Mouse (Mus musculus) left cerebral cortex, adult 2 months (tissue): ENCODE measurements around the gene Smim22. TPM values are rescaled to one million over a fixed set of nuclear protein-coding genes. Genes with fewer than 3 reads are reported as not detected.

Experiments
- DNase-seq, 2 experiments: peaks; one replicate each; pipeline ENCODE4 v3.0.0; 2021 to 2022; ENCODE audit warnings: low spot score in 2 of 2, mixed read lengths in 1 of 2; ENCODE audit errors: extremely low spot score in 1 of 2
- H3K27ac ChIP-seq: fragments of 200-600 bp; 2 replicates; pipeline ENCODE4 v1.8.1; 2022
- H3K4me3 ChIP-seq: fragments of 200-600 bp; 2 replicates; pipeline ENCODE4 v1.8.1; 2022
- CTCF ChIP-seq: fragments of 200-600 bp; IDR thresholded peaks from 2 replicates; pipeline ENCODE4 v1.8.1; 2022; ENCODE audit warnings: antibody characterized with exemption, mild to moderate bottlenecking, moderate library complexity
- intact Hi-C: fragments of 180-260 bp; cut with DNase I; formaldehyde crosslinking; loops from one replicate; pipeline ENCODE4 v1.15.1; 2025
- total RNA-seq, 2 experiments: library from RNA; stranded (reverse); gene quantifications; 2 replicates each; pipeline ENCODE4 v1.2.3; 2021

Gene Smim22
- total RNA-seq, 2 experiments from 2014 or later: not detected

DNA sequence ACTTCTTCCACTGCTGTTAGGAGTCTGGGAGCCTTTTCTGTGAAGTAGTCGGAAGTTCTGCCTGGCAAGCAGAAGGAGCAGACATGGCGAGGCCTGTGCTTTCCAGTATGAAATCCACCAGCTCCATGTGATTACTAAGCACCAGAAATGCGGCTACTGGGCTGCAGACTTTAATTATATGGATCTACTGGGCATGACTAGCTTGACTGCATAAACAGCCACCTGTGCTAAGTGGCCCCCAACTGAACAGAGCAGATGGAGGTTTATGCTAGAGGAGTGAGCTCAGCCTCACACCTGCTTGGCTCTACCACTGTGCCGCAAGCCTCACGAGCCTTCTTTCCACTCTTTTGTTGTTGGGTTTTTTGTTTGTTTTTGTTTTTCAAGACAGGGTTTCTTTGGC, 32.6 kb upstream of the Smim22 start:
- no peak overlapping the region for H3K4me3 ChIP-seq
- H3K27ac ChIP-seq: no peak overlapping the region
- no peak for TF ChIP-seq CTCF
- DNase-seq: no peak
- intact Hi-C loops: no loop called here

DNA sequence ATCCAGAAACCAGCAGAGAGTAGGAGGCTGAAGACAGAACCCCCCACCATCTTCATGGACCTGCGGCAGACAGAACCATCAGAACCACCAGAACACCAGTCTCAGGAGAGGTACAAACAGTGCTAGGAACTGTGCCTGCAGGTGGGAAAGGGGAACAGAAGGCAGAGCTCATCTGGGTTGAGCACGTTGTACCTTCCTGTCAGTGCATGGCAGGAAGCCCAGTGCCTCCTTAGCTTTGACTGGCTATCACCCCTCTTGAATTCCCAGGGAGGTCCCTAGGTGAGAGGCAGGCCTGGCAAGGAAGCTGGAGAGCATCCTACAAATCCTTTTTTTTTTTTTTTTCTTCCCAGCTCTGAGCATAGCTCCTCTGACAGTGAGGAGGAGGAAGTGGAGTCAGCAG, 30.9 kb upstream of the Smim22 start:
- peak; percentile 26 to 38 for DNase-seq
- H3K4me3 ChIP-seq: no peak overlapping the region
- H3K27ac ChIP-seq: peak overlapping the region; percentile 80
- intact Hi-C loops: no loop called here
- no peak for TF ChIP-seq CTCF

DNA sequence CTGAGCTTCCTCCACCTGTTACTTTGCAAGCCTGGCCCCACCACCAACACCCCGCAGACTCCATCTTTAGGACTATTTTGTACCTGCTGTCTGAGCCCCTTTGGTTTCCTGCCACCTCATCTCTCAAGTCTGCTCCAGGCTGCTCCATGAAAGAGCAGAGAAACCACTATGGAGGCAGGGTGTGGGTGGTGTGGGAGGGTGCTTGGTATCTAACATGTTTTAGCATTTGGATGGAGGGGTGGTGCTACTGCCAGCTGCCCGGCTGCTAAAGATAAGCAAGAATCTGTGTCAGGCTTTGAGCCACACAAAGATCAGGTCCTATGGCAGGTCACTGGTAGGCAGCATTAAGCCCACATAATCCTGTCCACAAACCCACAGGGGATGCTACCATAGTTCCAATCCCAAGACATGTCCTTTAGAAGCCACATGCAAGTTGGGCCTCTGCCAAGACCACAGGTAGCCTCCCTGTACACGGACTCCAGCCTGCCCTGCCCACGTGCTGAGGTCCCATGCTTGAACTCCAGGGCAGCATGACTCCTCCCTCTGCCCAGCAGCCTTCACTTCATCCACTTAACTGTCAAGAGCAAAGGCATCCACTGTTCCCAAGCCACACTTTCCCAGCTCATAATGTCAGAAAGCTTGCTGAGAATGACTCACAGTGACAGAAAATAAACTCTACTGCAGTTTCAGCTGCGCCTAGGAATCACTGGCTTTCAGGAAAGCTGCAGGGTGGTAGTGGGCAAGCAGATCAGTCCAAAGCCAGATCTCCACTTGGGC, 28.6 kb upstream of the Smim22 start:
- DNase-seq: no peak
- Histone ChIP-seq H3K27ac (peak overlapping the region; percentile 80), H3K4me3 (no peak overlapping the region)
- intact Hi-C loops: loop anchor here (2.0 kb wide), 1 partner anchor 34 kb away; the partner anchor contains the start of gene Rogdi
- no peak for TF ChIP-seq CTCF

DNA sequence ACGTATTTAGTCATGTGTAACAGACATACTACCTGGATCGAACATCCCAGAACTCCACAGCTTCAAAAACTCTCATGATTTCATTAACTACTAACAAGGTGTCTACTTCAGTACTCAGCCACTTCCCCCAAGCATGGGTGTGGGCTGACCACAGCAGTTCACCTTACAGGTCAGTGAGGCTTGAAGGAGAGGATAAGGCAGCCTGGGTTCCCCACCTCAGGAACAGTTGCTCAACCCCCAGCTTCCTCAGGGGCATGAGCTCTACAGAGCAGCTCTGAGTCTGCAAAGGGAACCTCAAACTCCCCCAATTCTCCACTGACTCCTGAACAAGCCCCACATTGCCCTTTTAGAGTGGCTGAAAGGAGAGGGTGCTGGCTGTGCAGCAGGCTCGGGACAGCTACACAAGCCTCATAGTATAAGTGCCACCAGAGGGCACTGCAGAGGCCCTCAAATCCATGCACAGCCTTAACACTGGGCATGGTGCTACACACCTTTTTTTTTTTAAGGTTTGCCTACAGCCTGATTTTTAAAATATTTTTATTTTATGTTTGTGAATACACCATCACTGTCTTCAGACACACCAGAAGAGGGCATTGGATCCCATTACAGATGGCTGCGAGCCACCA, 27.2 kb upstream of the Smim22 start:
- intact Hi-C loops: loop anchor here (1.0 to 2.0 kb wide), 2 partner anchors 33 to 165 kb away; partner anchors contain the start of gene Rogdi
- H3K4me3 ChIP-seq: no peak overlapping the region
- peak overlapping the region; percentile 40; the same call in 1 of the 2 replicates for H3K27ac ChIP-seq
- TF ChIP-seq CTCF: peak; percentile 68
- DNase-seq: no peak

DNA sequence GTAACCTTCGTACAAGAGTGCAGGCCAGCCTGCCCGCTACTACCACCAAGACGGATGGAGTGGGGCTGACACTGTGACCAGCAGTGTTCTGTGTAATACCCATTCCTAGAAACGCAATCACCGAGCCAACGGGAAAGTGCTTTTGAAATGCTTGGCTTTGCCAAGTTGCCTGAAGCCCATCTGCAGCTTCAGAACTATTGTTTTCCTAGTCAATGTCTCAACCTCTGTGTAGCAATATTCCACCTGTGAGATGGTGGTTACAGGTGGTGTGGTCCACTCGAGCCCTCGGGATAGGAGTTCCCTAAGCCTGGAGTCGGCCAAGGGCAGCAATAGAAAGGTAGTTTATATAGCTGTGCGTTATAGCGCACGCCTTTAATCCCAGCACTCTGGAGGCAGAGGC, 22.4 kb upstream of the Smim22 start:
- H3K27ac ChIP-seq: no peak overlapping the region
- no peak for DNase-seq
- intact Hi-C loops: no loop called here
- TF ChIP-seq CTCF: no peak
- no peak overlapping the region for H3K4me3 ChIP-seq

DNA sequence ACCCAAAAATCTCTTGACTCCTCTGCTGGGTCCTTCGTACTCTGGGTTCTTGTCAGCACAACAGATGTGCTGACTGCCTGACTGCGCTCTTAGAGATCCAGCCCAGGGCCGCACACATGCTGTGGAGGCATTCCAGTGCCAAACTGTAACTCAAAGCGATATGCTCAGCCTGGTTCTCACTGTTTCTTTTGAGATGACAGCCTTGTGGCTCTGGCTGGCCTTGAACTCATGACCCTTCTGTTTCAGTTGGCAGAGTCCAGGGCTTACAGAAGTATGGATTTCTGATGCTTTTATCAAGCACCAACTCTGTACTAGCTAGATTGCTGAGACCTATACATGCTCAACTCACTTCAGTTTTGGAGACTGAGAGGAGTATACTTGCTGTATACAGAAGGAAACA, 13.8 kb upstream of the Smim22 start:
- intact Hi-C loops: no loop called here
- no peak overlapping the region for H3K4me3 ChIP-seq
- no peak for TF ChIP-seq CTCF

DNA sequence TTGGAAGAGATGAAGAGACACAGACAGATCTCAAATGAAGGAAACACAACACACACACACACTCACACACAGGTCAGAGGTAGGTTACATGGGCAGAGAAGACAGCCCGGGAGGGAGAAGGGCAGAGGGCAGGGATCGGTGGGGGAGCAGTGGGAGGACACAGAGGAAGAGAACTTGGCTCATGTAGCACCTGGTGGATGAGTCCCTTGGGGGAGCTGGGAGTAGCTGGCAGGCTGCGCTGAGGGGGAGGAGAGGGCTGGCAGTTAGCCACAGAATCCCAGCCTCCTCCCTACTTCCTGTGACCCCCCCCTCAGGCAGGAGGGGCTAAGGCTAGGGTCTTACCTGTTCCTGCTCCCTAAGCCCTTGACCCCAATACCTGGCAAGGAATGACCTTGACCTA, 9.5 kb upstream of the Smim22 start, which contains the start of gene Sept12:
TSS of gene Sept12 (minus strand) at position 300 of the 400 bp plus-strand sequence.
- TF ChIP-seq CTCF: no peak
- Histone ChIP-seq H3K27ac (no peak within 1 kb of the TSS), H3K4me3 (no peak within 1 kb of the TSS)
- intact Hi-C loops: no loop called here
- DNase-seq: no peak

More for the DNA sequence above, 13.8 kb upstream of the Smim22 start:
- no peak for DNase-seq
- no peak overlapping the region for H3K27ac ChIP-seq

DNA sequence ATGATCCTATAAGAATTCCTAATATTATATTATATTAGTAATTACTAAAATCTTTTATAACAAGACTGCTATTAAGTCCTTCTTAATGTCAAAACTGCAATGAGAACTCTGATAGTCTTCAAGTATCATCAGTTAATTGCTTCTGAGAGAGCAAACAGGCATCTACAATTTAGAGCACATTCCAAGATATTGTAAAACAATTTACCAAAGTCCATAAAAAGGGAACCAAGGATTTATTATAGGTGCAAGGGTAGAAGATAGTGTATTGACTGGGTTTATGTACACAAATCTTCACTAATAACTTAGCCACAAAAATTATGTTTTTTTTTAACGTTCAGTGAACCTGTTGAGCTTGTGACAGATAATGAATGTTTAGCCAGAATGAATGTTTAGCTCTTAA, 8.1 kb upstream of the Smim22 start:
- no peak for DNase-seq
- no peak for TF ChIP-seq CTCF
- intact Hi-C loops: no loop called here
- Histone ChIP-seq H3K4me3 (no peak overlapping the region), H3K27ac (no peak overlapping the region)

DNA sequence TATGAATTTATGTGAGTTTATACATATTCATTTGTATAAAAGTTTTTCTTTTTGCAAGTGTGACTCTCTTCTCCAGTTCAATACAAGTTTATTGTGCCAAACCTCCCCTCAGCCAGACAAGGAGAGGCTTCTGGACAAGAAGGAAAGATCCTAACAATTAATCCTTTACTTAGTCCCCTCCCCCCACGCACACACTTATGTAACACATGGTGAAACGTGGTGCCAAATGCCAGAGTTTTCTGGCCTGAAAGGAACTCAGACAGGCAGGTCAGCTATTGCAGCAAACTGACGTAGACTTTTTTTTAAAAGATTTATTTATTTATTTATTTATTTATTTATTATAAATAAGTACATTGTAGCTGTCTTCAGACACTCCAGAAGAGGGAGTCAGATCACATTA, 6.5 kb upstream of the Smim22 start:
- Histone ChIP-seq H3K27ac (no peak overlapping the region), H3K4me3 (no peak overlapping the region)
- TF ChIP-seq CTCF: no peak
- intact Hi-C loops: no loop called here
- no peak for DNase-seq

DNA sequence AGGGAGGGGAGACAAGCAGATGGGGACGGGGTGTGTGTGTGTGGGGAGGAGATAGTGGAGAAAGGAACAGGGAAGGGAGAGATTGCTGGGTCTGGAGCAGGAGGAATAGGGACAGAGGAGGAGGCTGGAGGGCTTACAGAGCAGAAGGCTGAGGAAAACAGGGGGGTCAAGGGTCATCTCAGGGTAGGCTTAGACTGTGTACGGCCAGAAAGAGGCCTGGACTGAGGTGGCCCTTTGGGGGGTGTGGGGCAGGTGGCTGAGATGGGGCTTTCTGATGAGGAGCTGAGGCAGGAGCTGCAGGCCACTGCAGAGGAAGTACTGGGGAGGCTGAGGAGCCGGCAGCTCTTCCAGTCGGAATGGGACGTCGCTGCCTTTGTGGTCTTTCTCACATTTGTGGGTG, 404 bp downstream of the Smim22 start:
- H3K4me3 ChIP-seq: no peak overlapping the region
- intact Hi-C loops: no loop called here
- DNase-seq: no peak
- H3K27ac ChIP-seq: no peak overlapping the region
- no peak for TF ChIP-seq CTCF

DNA sequence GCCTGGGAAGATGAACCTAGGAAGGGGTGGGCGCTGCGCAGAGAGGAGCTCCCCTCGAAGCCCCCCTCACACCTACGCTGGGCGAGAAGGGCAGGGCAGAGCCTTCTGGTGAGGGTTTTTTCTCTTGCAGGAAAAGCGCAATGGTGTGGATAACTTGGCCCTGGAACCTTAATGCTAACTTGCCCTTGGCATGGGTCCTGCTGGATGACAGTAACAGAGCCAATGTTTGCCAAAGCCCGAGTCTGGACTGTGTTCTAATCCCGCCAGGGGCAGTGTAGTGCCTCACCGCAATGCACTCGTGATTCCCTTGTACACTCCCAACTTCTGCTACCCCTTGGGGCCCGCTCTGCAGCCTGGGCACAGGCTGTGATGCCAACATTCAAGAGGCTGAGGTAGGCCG, 988 bp downstream of the Smim22 start:
- no peak overlapping the region for H3K4me3 ChIP-seq
- intact Hi-C loops: no loop called here
- no peak for DNase-seq
- no peak for TF ChIP-seq CTCF
- H3K27ac ChIP-seq: no peak overlapping the region

DNA sequence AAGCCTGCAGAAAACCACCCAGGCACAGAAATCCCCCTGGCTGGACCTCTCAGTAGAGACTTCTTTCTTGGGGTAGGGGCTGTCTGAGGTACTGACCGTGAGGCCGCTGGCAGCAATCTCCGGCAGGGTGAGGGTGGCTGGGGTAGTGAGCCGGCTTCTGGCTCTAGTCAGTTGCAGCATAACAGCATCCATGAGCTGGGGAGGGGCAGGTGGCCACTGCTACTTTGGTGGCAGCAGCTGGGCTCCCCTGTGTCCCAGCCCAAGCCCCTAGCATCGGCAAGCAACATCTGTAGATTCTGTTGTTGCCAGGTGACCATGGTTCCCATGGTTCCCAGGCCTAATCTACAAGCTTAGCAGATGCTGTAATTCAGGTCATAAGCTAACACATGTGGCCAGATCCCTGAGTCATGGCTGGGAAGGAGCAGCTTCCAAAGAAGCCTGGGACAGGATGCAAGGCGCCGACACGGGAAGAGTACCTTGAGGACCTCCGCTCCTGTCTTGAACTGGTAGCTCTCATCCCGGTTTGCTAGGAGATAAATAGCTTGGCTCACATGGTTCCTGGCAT, 3.4 kb downstream of the Smim22 start:
- Histone ChIP-seq H3K27ac (no peak overlapping the region), H3K4me3 (no peak overlapping the region)
- intact Hi-C loops: no loop called here
- no peak for DNase-seq
- no peak for TF ChIP-seq CTCF

DNA sequence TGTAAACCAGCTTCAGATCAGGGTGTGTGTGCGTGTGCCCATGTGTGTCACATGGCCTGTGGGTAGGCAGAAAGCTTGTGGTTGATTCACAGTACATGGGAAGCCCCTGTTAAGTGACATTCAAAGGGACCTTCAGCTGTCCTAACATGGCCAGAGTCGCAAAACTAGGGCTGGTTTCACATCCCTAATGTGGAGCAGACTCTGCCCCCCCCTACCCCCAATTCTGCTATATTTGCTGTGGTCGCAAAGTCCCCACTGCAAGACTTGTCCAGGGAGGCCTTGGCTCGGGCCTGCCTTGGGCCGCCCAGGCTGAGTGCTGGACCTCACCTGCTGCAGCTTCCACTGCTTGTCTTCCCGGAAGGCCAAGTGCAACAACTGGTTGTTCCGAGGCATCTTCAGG, 4.2 kb downstream of the Smim22 start:
- intact Hi-C loops: no loop called here
- Histone ChIP-seq H3K4me3 (no peak overlapping the region), H3K27ac (no peak overlapping the region)
- no peak for DNase-seq
- no peak for TF ChIP-seq CTCF
